Mouse (Mus musculus): Measurements from ENCODE around the gene Uqcc3. TPM values are rescaled to one million over a fixed set of nuclear protein-coding genes. Genes with fewer than 3 reads are reported as not detected.
A peak's percentile ranks its signal among the peaks of the same experiment; 100 is the strongest.
"Not testable (repeated sequence)": the region's sequence is repeated elsewhere in the genome, so short reads cannot be mapped to it uniquely, and the experiment has no call there.

Gene Uqcc3
- polyA plus RNA-seq, 1 experiment from 2014 or later, result 52.9 TPM

DNA sequence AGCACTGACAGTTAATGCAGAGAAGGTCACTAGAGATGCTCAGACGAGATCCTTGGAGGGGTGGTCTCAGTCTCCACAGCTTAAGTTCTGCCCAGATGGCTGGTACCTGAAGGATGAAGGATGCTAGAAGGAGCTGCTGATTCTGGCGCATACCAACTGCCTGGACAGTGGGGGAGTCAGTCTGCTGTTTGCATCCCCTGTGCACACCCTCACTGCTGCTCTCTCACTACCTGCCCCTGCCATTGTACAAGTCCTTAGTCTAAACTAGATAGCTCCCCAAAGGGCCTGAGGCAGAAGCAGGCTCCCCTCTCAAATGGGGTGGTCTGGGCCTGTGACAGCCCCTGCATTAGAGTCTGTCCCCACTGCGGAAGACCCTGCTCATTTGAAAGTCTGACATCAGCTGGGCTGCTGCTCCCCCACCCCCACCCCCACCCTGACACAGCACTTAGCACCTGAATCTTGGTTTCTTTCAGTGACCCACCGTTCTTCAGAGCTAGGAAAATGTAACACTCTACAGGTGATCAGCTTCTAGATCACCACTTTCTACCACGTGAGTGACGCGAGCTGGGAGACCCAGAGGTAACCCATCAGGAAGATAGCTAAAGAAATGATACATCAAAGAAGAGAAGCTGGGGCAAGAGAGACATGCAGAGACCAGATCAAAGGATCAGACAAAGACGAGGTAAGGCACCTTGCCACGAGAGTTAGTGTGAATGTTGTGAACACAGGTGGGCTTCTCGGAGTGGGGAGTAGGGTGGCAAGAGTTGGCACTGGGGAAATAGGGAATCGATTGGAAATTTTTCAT is 41.4 kb downstream of the Uqcc3 start, which contains the start of gene Gng3:
TSS of gene Gng3 (minus strand) at position 92 of the 805 bp plus-strand sequence.
- WGBS, result 39% methylated on average over 11 of the region's 11 CpGs
- peak within 1 kb of the TSS; percentile 95 for H3K27ac ChIP-seq (ENCODE audit: low read depth, low read length)
- peak; percentile 81 for DNase-seq (ENCODE audit: low spot score)
- peaks cover 3% of the 10 kb centered on the region; the same call in 1 of the 2 replicates for H3K36me3 ChIP-seq (ENCODE audit: control insufficient read depth, insufficient read depth, low read length)
- H3K9me3 ChIP-seq (ENCODE audit: control insufficient read depth, low read length), result no peaks in the 10 kb centered on the region
- peak within 1 kb of the TSS; percentile 91 for H3K4me2 ChIP-seq (ENCODE audit: low read depth, low read length, severe bottlenecking)
- H3K4me3 ChIP-seq (ENCODE audit: low read depth, low read length), result peak within 1 kb of the TSS; percentile 47
- H3K9ac ChIP-seq (ENCODE audit: low read length), result peak within 1 kb of the TSS; percentile 87
- no peaks in the 10 kb centered on the region for H3K27me3 ChIP-seq (ENCODE audit: control insufficient read depth, insufficient read depth, low read length)
- peak; percentile 79 for ATAC-seq (replicated peaks; ENCODE audit: low FRiP score)
- peaks cover 16% of the 10 kb centered on the region for H3K4me1 ChIP-seq (replicated peaks; ENCODE audit: control insufficient read depth, insufficient read depth, low read length)

DNA sequence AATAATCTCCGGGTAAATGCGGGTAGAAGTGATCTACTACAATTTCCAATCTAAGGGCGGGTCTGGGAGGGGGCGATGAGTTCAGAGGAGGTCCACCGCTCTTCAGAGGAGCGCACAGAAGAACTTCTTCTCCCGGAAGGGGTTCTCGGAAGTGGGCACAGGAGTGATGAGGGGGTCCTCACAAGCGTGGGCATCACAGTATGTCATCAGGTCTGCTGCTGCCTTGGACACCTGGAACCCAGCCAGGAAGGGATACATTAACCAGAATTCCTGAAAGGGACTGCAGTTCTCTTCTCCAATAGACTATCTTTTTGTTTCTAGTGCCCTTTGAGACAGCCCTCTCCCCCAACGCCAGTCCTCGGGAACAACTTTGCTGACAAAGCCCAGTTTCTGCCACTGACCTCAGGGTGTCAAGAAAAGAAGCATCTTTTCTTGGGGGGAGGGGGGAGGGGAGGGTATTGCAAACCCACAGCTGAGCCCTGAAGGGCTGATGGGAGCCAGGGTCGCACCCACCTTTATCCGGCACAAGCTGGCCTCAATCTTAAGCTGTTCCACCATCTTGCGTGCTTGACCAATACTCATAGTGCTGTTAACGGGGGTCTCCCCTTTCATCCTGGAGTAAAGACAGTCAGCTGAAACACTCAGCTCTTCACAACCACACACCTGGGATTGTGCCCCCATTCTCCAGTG is 42.5 kb downstream of the Uqcc3 start:
- peaks cover 16% of the 10 kb centered on the region for H3K4me1 ChIP-seq (replicated peaks; ENCODE audit: control insufficient read depth, insufficient read depth, low read length)
- peak overlapping the region; percentile 87 for H3K9ac ChIP-seq (ENCODE audit: low read length)
- H3K27me3 ChIP-seq (ENCODE audit: control insufficient read depth, insufficient read depth, low read length), result no peaks in the 10 kb centered on the region
- H3K9me3 ChIP-seq (ENCODE audit: control insufficient read depth, low read length), result no peaks in the 10 kb centered on the region
- H3K4me2 ChIP-seq (ENCODE audit: low read depth, low read length, severe bottlenecking), result peak overlapping the region; percentile 91
- peak overlapping the region; percentile 47 for H3K4me3 ChIP-seq (ENCODE audit: low read depth, low read length)
- H3K27ac ChIP-seq (ENCODE audit: low read depth, low read length), result peak overlapping the region; percentile 95
- 22% methylated on average over 15 of the region's 15 CpGs for WGBS
- DNase-seq (ENCODE audit: low spot score) (no peak), ATAC-seq (replicated peaks; ENCODE audit: low FRiP score) (peak; percentile 12; the same call in 1 of the 2 replicates)
- peaks cover 8% of the 10 kb centered on the region for H3K36me3 ChIP-seq (ENCODE audit: control insufficient read depth, insufficient read depth, low read length)

- Histone ChIP-seq H3K4me1 (replicated peaks; ENCODE audit: control insufficient read depth, insufficient read depth, low read length) (peaks cover 16% of the 10 kb centered on the region), H3K27ac (ENCODE audit: low read depth, low read length) (peak within 1 kb of the TSS; percentile 95), H3K9ac (ENCODE audit: low read length) (peak within 1 kb of the TSS; percentile 87), H3K27me3 (ENCODE audit: control insufficient read depth, insufficient read depth, low read length) (no peaks in the 10 kb centered on the region), H3K4me3 (ENCODE audit: low read depth, low read length) (peak within 1 kb of the TSS; percentile 47), H3K4me2 (ENCODE audit: low read depth, low read length, severe bottlenecking) (peak within 1 kb of the TSS; percentile 91), H3K9me3 (ENCODE audit: control insufficient read depth, low read length) (no peaks in the 10 kb centered on the region), H3K36me3 (ENCODE audit: control insufficient read depth, insufficient read depth, low read length) (peaks cover 14% of the 10 kb centered on the region)
- WGBS, result 1% methylated on average over 38 of the region's 38 CpGs
- DNase-seq (ENCODE audit: low spot score) (peak; percentile 91), ATAC-seq (replicated peaks; ENCODE audit: low FRiP score) (peak; percentile 85)
These were observed 43.4 kb downstream of the Uqcc3 start, which contains the start of gene Bscl2 for GRCm38 (mm10) chr19:8837251-8837791. Gene Bscl2 (plus strand): TSS chr19:8837467.

DNA sequence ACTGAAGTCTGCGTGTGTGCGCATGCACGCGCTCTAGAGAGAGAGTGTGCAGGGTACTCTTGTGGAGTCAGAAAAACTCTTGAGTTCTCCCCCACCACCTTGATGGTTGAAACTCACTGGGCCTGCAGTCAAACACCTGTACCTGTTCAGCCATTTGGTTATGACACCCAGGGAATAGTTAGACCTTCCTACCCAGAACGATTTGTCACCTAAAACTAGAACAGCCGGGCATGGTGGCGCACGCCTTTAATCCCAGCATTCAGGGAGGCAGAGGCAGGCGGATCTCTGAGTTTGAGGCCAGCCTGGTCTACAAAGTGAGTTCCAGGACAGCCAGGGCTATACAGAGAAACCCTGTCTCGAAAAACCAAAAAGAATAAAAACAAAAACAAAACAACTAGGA is 44.4 kb downstream of the Uqcc3 start:
- H3K27ac ChIP-seq (ENCODE audit: low read depth, low read length); H3K27me3 ChIP-seq (ENCODE audit: control insufficient read depth, insufficient read depth, low read length); ATAC-seq (replicated peaks; ENCODE audit: low FRiP score); H3K4me2 ChIP-seq (ENCODE audit: low read depth, low read length, severe bottlenecking); H3K9ac ChIP-seq (ENCODE audit: low read length); DNase-seq (ENCODE audit: low spot score); H3K4me3 ChIP-seq (ENCODE audit: low read depth, low read length); H3K9me3 ChIP-seq (ENCODE audit: control insufficient read depth, low read length): not testable (repeated sequence)
- 95% methylated on average over 10 of the region's 10 CpGs for WGBS
- Histone ChIP-seq H3K36me3 (ENCODE audit: control insufficient read depth, insufficient read depth, low read length) (peaks cover 21% of the 10 kb centered on the region), H3K4me1 (replicated peaks; ENCODE audit: control insufficient read depth, insufficient read depth, low read length) (peaks cover 16% of the 10 kb centered on the region)

DNA sequence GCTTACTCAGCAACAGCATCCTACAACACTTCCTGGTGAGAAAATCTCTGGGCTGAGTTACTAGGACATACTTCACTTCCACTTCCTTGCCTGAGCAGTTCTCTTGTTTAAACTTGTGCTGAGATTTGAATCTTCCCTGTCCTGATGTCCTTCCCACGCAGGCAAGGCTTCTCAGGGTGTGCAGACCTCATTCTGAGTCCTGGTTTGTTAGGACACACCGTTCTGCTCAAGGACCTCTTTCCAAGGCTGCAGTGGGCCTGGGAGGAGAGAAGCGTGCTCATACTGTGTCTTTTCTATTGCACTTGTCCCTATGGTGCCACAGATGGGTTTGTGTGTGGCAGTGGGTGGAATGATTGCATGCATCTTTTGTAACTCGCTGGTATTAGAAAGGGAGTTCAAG is 47.8 kb downstream of the Uqcc3 start:
- Histone ChIP-seq H3K4me2 (ENCODE audit: low read depth, low read length, severe bottlenecking) (no peak overlapping the region), H3K4me3 (ENCODE audit: low read depth, low read length) (no peak overlapping the region), H3K27me3 (ENCODE audit: control insufficient read depth, insufficient read depth, low read length) (no peaks in the 10 kb centered on the region), H3K4me1 (replicated peaks; ENCODE audit: control insufficient read depth, insufficient read depth, low read length) (no peaks in the 10 kb centered on the region), H3K9ac (ENCODE audit: low read length) (no peak overlapping the region), H3K9me3 (ENCODE audit: control insufficient read depth, low read length) (no peaks in the 10 kb centered on the region), H3K27ac (ENCODE audit: low read depth, low read length) (no peak overlapping the region), H3K36me3 (ENCODE audit: control insufficient read depth, insufficient read depth, low read length) (peaks cover 34% of the 10 kb centered on the region)
- no peak for DNase-seq (ENCODE audit: low spot score)
- no peak for ATAC-seq (replicated peaks; ENCODE audit: low FRiP score)
- WGBS, result 94% methylated on average over 4 of the region's 4 CpGs

DNA sequence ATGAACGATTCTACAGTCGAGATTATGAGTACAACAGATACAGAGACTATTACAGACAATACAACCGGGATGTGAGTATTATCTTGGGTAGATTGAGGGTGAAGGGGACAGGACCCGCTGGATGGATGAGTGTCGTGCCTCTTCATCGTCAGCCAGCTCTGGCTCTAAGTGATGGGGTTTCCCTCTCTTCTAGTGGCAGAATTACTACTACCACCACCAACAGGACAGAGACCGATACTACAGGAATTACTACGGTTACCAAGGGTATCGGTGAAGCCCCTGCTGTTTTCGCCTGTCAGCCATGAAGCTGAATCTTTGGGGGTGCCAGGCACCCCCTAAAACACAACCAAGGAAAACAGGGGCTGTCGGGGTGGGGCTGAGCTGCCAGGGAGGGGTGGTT is 49.5 kb downstream of the Uqcc3 start:
- peaks cover 48% of the 10 kb centered on the region for H3K36me3 ChIP-seq (ENCODE audit: control insufficient read depth, insufficient read depth, low read length)
- 85% methylated on average over 11 of the region's 11 CpGs for WGBS
- ATAC-seq (replicated peaks; ENCODE audit: low FRiP score) (no peak), DNase-seq (ENCODE audit: low spot score) (no peak)
- H3K9me3 ChIP-seq (ENCODE audit: control insufficient read depth, low read length), result no peaks in the 10 kb centered on the region
- H3K27me3 ChIP-seq (ENCODE audit: control insufficient read depth, insufficient read depth, low read length), result no peaks in the 10 kb centered on the region
- H3K4me2 ChIP-seq (ENCODE audit: low read depth, low read length, severe bottlenecking), result no peak overlapping the region
- H3K27ac ChIP-seq (ENCODE audit: low read depth, low read length), result no peak overlapping the region
- H3K4me3 ChIP-seq (ENCODE audit: low read depth, low read length), result no peak overlapping the region
- H3K9ac ChIP-seq (ENCODE audit: low read length), result no peak overlapping the region
- H3K4me1 ChIP-seq (replicated peaks; ENCODE audit: control insufficient read depth, insufficient read depth, low read length), result no peaks in the 10 kb centered on the region

DNA sequence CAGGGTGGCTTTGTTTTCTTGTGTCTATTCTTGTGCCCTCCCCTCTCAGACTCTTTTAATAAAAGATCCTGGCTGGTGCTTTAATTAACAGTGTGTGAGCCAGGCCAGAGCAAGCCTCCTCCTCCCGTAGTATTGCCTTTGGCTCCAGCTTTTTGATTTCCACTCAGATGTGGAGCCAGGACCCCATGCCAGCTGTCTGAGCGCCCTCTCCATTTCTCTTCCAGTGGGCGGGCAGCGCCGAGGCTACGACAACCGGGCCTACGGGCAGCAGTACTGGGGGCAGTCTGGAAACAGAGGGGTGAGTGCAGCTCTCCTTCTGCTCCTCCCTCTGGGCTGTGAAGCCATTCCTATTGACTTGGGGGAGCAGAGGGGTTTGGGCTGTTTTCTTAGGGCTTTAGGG is 50.1 kb downstream of the Uqcc3 start:
- Histone ChIP-seq H3K4me1 (replicated peaks; ENCODE audit: control insufficient read depth, insufficient read depth, low read length) (no peaks in the 10 kb centered on the region), H3K27me3 (ENCODE audit: control insufficient read depth, insufficient read depth, low read length) (no peaks in the 10 kb centered on the region), H3K9ac (ENCODE audit: low read length) (no peak overlapping the region), H3K9me3 (ENCODE audit: control insufficient read depth, low read length) (no peaks in the 10 kb centered on the region), H3K4me2 (ENCODE audit: low read depth, low read length, severe bottlenecking) (no peak overlapping the region), H3K27ac (ENCODE audit: low read depth, low read length) (no peak overlapping the region), H3K36me3 (ENCODE audit: control insufficient read depth, insufficient read depth, low read length) (peaks cover 51% of the 10 kb centered on the region), H3K4me3 (ENCODE audit: low read depth, low read length) (no peak overlapping the region)
- no peak for ATAC-seq (replicated peaks; ENCODE audit: low FRiP score)
- no peak for DNase-seq (ENCODE audit: low spot score)
- WGBS, result 94% methylated on average over 8 of the region's 8 CpGs
